8 mouse cellular contexts compared by ENCODE assay signal in genomic region chr2:160646845-160647178, GRCm38 (mm10). TPM values are rescaled to one million over a fixed set of nuclear protein-coding genes. Genes with fewer than 3 reads are reported as not detected.
DNase-seq lines count a peak whose midpoint lies in the region; ATAC-seq and TF ChIP-seq lines count a peak whose summit lies in the region.

No protein-coding gene starts in this region.

- DNase-seq in heart, embryonic 10.5 days (ENCODE audit: low spot score), result no peak
- no peak for DNase-seq in heart, postnatal 10 days
- peak; percentile 45 for DNase-seq in CH12.LX (ENCODE audit: extremely low read depth)
- DNase-seq in retina, postnatal 1 day, result peak; percentile 58
- no peak for DNase-seq in right cerebral cortex, adult 2 months (ENCODE audit: low spot score in 2 of 2)
- DNase-seq in layer of hippocampus, postnatal 36 days, result no peak

- H3K36me3 ChIP-seq in heart, embryonic 10.5 days, result no peaks in the 10 kb centered on the region
- H3K36me3 ChIP-seq in CH12.LX (replicated peaks in 1 of 2; ENCODE audit: control insufficient read depth in 1 of 2, insufficient read depth in 1 of 2, low read length in 1 of 2), result no peaks in the 10 kb centered on the region
- H3K36me3 ChIP-seq in limb, embryonic 12.5 days, result no peaks in the 10 kb centered on the region; the same call in 1 of the 2 replicates

- H3K4me2 ChIP-seq in CH12.LX (ENCODE audit: insufficient read depth, low read depth, poor library complexity, severe bottlenecking), result peak overlapping the region; percentile 17; the same call in 1 of the 2 replicates
- peak overlapping the region; percentile 78 for H3K4me2 ChIP-seq in limb, embryonic 12.5 days

- peak overlapping the region; percentile 100 for H3K27ac ChIP-seq in heart, embryonic 10.5 days
- peak overlapping the region; percentile 53 for H3K27ac ChIP-seq in CH12.LX (ENCODE audit: insufficient read depth, low read depth)
- H3K27ac ChIP-seq in embryonic fibroblast, embryonic 13.5 days (ENCODE audit: insufficient read depth, low read length), result peak overlapping the region; percentile 82
- H3K27ac ChIP-seq in limb, embryonic 12.5 days, result peak overlapping the region; percentile 99

- no peaks in the 10 kb centered on the region for H3K9me3 ChIP-seq in heart, embryonic 10.5 days
- no peaks in the 10 kb centered on the region for H3K9me3 ChIP-seq in CH12.LX (replicated peaks; ENCODE audit: low read length)
- no peaks in the 10 kb centered on the region for H3K9me3 ChIP-seq in limb, embryonic 12.5 days

- no peaks in the 10 kb centered on the region for H3K27me3 ChIP-seq in heart, embryonic 10.5 days (ENCODE audit: insufficient read depth, poor library complexity, severe bottlenecking)
- no peaks in the 10 kb centered on the region for H3K27me3 ChIP-seq in CH12.LX (replicated peaks)
- no peaks in the 10 kb centered on the region for H3K27me3 ChIP-seq in limb, embryonic 12.5 days

- peaks cover 40% of the 10 kb centered on the region for H3K79me2 ChIP-seq in CH12.LX (replicated peaks; ENCODE audit: control insufficient read depth, extremely low read depth, insufficient read depth, poor library complexity, severe bottlenecking)

- TF ChIP-seq EP300 in CH12.LX (IDR thresholded peaks at IDR 0.05; ENCODE audit: low read length), result no peak

- TF ChIP-seq CTCF in CH12.LX (conservative IDR thresholded peaks at IDR 0.05 in 1 of 2, IDR thresholded peaks at IDR 0.05 in 1 of 2; ENCODE audit: low read depth in 2 of 2, low read length in 2 of 2), result no peak
- TF ChIP-seq CTCF in embryonic fibroblast, embryonic 13.5 days (IDR thresholded peaks at IDR 0.05; ENCODE audit: borderline replicate concordance, insufficient read depth, low read length), result no peak

- H3K9ac ChIP-seq in CH12.LX (ENCODE audit: insufficient read depth, low read depth), result peak overlapping the region; percentile 92
- peak overlapping the region; percentile 100 for H3K9ac ChIP-seq in limb, embryonic 12.5 days (replicated peaks)

- intact Hi-C loops in heart, postnatal 10 days (cut with DNase I), result loop anchor here (5.0 kb wide), 2 partner anchors 35 to 45 kb away; no protein-coding TSS in a partner anchor

- TF ChIP-seq RAD21 in CH12.LX (IDR thresholded peaks at IDR 0.05; ENCODE audit: low read depth, low read length), result no peak

- dilution Hi-C loops in CH12.LX (cut with MboI; ENCODE audit: extremely low pct_ligation_motif_present, extremely low pct_unique_long_range_greater_than_20kb, low sequenced_read_pairs), result no loop called here

- H3K4me3 ChIP-seq in heart, embryonic 10.5 days, result peak overlapping the region; percentile 99
- H3K4me3 ChIP-seq in CH12.LX (replicated peaks in 1 of 3; ENCODE audit: low read depth in 2 of 3, low read length in 2 of 3, poor library complexity in 1 of 3), result peak overlapping the region; percentile 85 to 96 (median 92)
- H3K4me3 ChIP-seq in embryonic fibroblast, embryonic 13.5 days (ENCODE audit: insufficient read depth, low read length), result peak overlapping the region; percentile 62
- H3K4me3 ChIP-seq in limb, embryonic 12.5 days (replicated peaks), result peak overlapping the region; percentile 99

- WGBS in heart, embryonic 10.5 days, result under 1% methylated on average over 17 of the region's 17 CpGs
- WGBS in limb, embryonic 12.5 days, result under 1% methylated on average over 17 of the region's 17 CpGs

- in situ Hi-C loops in CH12.LX (cut with MboI; ENCODE audit: low pct_ligation_motif_present, low pct_unique_long_range_greater_than_20kb, low sequenced_read_pairs), result no loop called here

- ATAC-seq in limb, embryonic 12.5 days (ENCODE audit: insufficient number of reproducible peaks, insufficient read depth, low FRiP score, low TSS enrichment, low read depth), result no peak

- H3K4me1 ChIP-seq in heart, embryonic 10.5 days, result peaks cover 26% of the 10 kb centered on the region
- peaks cover 0 to 20% of the 10 kb centered on the region in 2 experiments; a peak in 2 of 4 replicates for H3K4me1 ChIP-seq in CH12.LX (ENCODE audit: control insufficient read depth in 1 of 2, insufficient read depth in 2 of 2)
- H3K4me1 ChIP-seq in embryonic fibroblast, embryonic 13.5 days (ENCODE audit: control insufficient read depth, insufficient read depth, low read length), result peaks cover 4% of the 10 kb centered on the region; the same call in 1 of the 2 replicates
- H3K4me1 ChIP-seq in limb, embryonic 12.5 days (replicated peaks), result peaks cover 19% of the 10 kb centered on the region

- no peak for TF ChIP-seq POLR2A in CH12.LX (IDR thresholded peaks at IDR 0.05; ENCODE audit: low read depth, low read length)
- peak; percentile 26; the same call in 1 of the 2 replicates for TF ChIP-seq POLR2A in embryonic fibroblast, embryonic 13.5 days (IDR thresholded peaks at IDR 0.05; ENCODE audit: low read depth, low read length)

TF ChIP-seq in CH12.LX, 34 proteins besides CTCF, POLR2A, EP300 and RAD21:
- TF ChIP-seq ELF1 (IDR thresholded peaks at IDR 0.05; ENCODE audit: low read depth, low read length), result no peak
- TF ChIP-seq USF2 (conservative IDR thresholded peaks at IDR 0.05; ENCODE audit: low read depth, low read length), result no peak
- TF ChIP-seq USF1 (IDR thresholded peaks at IDR 0.05; ENCODE audit: low read depth, low read length), result no peak
- no peak for TF ChIP-seq E2F4 (IDR thresholded peaks at IDR 0.05; ENCODE audit: insufficient replicate concordance, low read depth, low read length)
- TF ChIP-seq POLR2AphosphoS2 (IDR thresholded peaks at IDR 0.05; ENCODE audit: low read depth, low read length), result no peak
- TF ChIP-seq MAZ (IDR thresholded peaks at IDR 0.05; ENCODE audit: low read depth, low read length), result no peak
- TF ChIP-seq MXI1 (IDR thresholded peaks at IDR 0.05; ENCODE audit: low read depth, low read length), result no peak
- TF ChIP-seq IRF4 (IDR thresholded peaks at IDR 0.05; ENCODE audit: low read depth, low read length), result no peak
- no peak for TF ChIP-seq ZC3H11A (IDR thresholded peaks at IDR 0.05; ENCODE audit: low read depth, low read length)

RNA-seq across cellular contexts. Expression of gene Top1, which starts 1.1 kb away (rescaled TPM):
- 54.7 and 69.5 TPM in 2 replicates for polyA plus RNA-seq in heart, embryonic 10.5 days (2016; fragmentation: Nextera tagmentation; extraction: Ambion mirVana)
- 10 to 100 TPM; 53.1 to 65.1 TPM for total RNA-seq in heart, postnatal 10 days (2021)
- total RNA-seq in CH12.LX (2012; rRNA removed), result 91.3 and 150 TPM in 2 replicates
- 89.8 and 91.4 TPM in 2 replicates for total RNA-seq in CH12.LX (2014; rRNA removed)
- 299 and 312 TPM in 2 replicates for polyA plus RNA-seq in CH12.LX (2012; ENCODE audit: insufficient read length, low read depth)
- 64.6 and 78.4 TPM in 2 replicates for polyA plus RNA-seq in embryonic fibroblast, embryonic 13.5 days (2011; ENCODE audit: insufficient read length, low read depth, missing spikeins)
- 111 and 117 TPM in 2 replicates for polyA plus RNA-seq in limb, embryonic 12.5 days (2016; fragmentation: Nextera tagmentation; extraction: Ambion mirVana)
- total RNA-seq in layer of hippocampus, postnatal 36 days (2021), result 10 to 100 TPM; 91.1 to 99.3 TPM

Comparison
In these comparisons a context has a peak if more than half of its experiments do, and no peak if none do; other contexts are left out.
1. DNase-seq: peak in CH12.LX (single experiment) and retina, postnatal 1 day (single experiment); none in heart, embryonic 10.5 days (single experiment), heart, postnatal 10 days (0 of 2), right cerebral cortex, adult 2 months (0 of 2) and layer of hippocampus, postnatal 36 days (0 of 2).
2. Peak in every context shown above with its lines, with median percentiles within 50 percentile points of each other: H3K27ac ChIP-seq and H3K4me3 ChIP-seq.